Mouse (Mus musculus): ENCODE results near the gene Rab44. TPM values are rescaled to one million over a fixed set of nuclear protein-coding genes. Genes with fewer than 3 reads are reported as not detected.

Rab44 gene
- polyA plus RNA-seq, 1 experiment from 2014 or later = 0.27 TPM

DNA sequence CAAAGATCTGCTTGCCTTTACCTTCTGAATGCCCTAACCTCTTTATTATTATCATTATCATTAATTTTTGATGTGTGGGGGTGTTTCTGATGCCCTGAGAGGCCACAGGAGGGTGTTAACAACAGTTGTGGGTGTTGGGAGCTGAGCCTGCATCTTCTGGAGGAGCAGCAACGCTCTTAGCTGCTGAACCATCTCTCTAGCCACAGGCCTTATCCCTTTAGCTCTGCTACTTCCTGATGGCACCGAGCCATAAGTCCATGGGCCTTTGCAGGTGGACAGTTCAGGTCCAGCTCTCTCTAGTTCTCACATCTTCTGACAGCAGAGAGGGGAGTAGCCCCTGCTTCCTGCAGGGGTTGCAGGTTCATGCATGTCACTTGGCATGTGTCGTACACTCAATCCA is 27.6 kb downstream of the Rab44 start:
- H3K9me3 ChIP-seq = peaks cover 9% of the 10 kb centered on the region; the same call in 1 of the 2 replicates
- no peaks in the 10 kb centered on the region for H3K27me3 ChIP-seq
- H3K4me3 ChIP-seq = no peak overlapping the region
- H3K27ac ChIP-seq = no peak overlapping the region
- 85% methylated on average over 3 of the region's 3 CpGs for WGBS
- no peaks in the 10 kb centered on the region for H3K36me3 ChIP-seq
- no peak overlapping the region for H3K4me2 ChIP-seq (replicated peaks)
- ATAC-seq (ENCODE audit: insufficient number of reproducible peaks, insufficient read depth, low FRiP score, low TSS enrichment) = no peak
- H3K9ac ChIP-seq = no peak overlapping the region
- no peaks in the 10 kb centered on the region for H3K4me1 ChIP-seq

DNA sequence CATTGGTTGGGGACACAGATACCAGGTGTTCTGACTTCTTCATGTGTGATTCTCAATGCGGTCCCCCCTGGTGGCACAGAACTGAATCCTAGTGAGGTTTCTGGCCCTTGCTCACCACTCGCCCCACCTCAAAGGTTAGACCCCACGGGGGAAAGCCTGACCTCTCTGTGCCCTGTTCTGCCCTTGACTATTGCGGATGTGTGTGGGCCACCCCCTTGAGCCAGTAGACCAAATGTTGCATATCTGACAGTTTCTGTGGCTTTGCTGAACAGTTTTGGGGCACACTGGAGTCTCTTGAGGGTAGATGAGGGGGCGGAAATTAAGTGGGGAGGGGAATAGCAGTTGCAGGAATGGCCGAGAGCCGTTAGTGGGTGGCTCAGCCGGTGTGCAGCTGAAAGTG is 29.3 kb downstream of the Rab44 start:
- ATAC-seq (ENCODE audit: insufficient number of reproducible peaks, insufficient read depth, low FRiP score, low TSS enrichment) = no peak
- Histone ChIP-seq H3K27ac (no peak overlapping the region), H3K4me1 (no peaks in the 10 kb centered on the region), H3K27me3 (no peaks in the 10 kb centered on the region; the same call in 1 of the 2 replicates), H3K4me2 (replicated peaks) (no peak overlapping the region), H3K9ac (no peak overlapping the region), H3K9me3 (peaks cover 9% of the 10 kb centered on the region; the same call in 1 of the 2 replicates), H3K36me3 (no peaks in the 10 kb centered on the region), H3K4me3 (no peak overlapping the region)
- 76% methylated on average over 8 of the region's 8 CpGs for WGBS

DNA sequence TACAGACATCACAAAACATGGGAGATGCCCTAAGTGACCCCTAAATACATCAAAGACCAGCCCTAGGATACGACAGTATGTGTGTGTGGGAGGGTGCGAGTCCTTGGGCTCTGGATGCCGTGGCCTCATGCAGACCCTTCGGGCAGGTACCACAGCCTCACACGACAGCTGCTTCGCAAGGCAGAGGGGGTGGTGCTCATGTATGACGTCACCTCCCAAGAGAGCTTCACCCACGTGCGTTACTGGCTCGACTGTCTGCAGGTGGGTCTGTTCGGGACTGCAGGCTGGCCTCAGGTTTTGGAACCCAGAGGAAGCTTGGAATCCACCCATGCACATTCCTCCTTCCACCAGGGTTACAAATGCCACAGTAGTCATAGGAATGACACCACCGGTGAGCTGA is 31.2 kb downstream of the Rab44 start:
- 92% methylated on average over 12 of the region's 12 CpGs for WGBS
- Histone ChIP-seq H3K36me3 (no peaks in the 10 kb centered on the region), H3K4me1 (no peaks in the 10 kb centered on the region), H3K9me3 (peaks cover 9% of the 10 kb centered on the region; the same call in 1 of the 2 replicates), H3K27ac (no peak overlapping the region), H3K9ac (no peak overlapping the region), H3K4me2 (replicated peaks) (no peak overlapping the region), H3K27me3 (peaks cover 3% of the 10 kb centered on the region; the same call in 1 of the 2 replicates), H3K4me3 (no peak overlapping the region)
- ATAC-seq (ENCODE audit: insufficient number of reproducible peaks, insufficient read depth, low FRiP score, low TSS enrichment) = no peak

DNA sequence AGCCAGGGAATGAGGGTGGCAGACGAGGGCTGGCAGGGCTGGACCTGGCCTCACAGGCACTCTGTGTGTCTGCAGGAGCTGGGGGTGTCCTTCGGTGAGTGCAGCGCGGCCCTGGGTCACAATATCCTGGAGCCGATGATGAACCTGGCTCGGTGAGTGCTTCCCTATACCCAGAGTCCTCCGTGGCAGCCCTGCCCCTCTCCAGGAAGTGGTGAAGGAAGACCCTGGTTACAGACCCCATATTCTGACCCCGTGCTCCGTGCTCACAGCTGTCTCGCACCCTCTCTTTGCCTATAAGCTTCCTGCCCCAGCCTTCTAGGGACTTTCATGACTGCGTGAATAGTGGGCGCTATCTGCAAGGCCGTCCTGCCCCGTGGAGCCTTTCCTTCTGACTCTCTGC is 33.3 kb downstream of the Rab44 start:
- no peaks in the 10 kb centered on the region for H3K4me1 ChIP-seq
- 74% methylated on average over 14 of the region's 14 CpGs for WGBS
- ATAC-seq (ENCODE audit: insufficient number of reproducible peaks, insufficient read depth, low FRiP score, low TSS enrichment) = no peak
- H3K4me2 ChIP-seq (replicated peaks) = no peak overlapping the region
- peaks cover 3% of the 10 kb centered on the region; the same call in 1 of the 2 replicates for H3K27me3 ChIP-seq
- peaks cover 9% of the 10 kb centered on the region; the same call in 1 of the 2 replicates for H3K9me3 ChIP-seq
- no peak overlapping the region for H3K27ac ChIP-seq
- no peak overlapping the region for H3K9ac ChIP-seq
- H3K4me3 ChIP-seq = no peak overlapping the region
- H3K36me3 ChIP-seq = no peaks in the 10 kb centered on the region

DNA sequence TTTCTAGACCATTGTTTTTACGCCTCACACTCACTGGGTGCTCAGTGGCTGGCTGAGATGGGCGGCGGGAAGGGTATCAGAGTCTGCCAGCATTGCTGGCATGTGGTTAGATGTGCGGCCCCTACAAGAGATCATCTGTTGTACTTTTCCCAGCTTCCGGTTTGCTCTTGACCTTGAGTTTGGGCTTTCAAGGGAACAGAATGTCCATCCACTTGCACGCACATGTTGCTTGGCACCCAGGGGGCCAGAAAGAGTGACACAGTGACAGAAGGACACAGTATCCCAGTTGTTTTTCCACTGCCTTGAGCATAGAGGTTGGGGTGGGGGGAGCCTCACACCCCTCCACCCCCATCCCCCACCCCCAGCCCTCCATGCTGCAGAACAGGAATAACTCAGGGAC is 33.8 kb downstream of the Rab44 start:
- 87% methylated on average over 6 of the region's 6 CpGs for WGBS
- H3K27me3 ChIP-seq = peaks cover 3% of the 10 kb centered on the region; the same call in 1 of the 2 replicates
- no peak overlapping the region for H3K4me3 ChIP-seq
- H3K27ac ChIP-seq = no peak overlapping the region
- no peak for ATAC-seq (ENCODE audit: insufficient number of reproducible peaks, insufficient read depth, low FRiP score, low TSS enrichment)
- no peak overlapping the region for H3K9ac ChIP-seq
- H3K4me1 ChIP-seq = no peaks in the 10 kb centered on the region
- no peaks in the 10 kb centered on the region for H3K36me3 ChIP-seq
- peaks cover 9% of the 10 kb centered on the region; the same call in 1 of the 2 replicates for H3K9me3 ChIP-seq
- no peak overlapping the region for H3K4me2 ChIP-seq (replicated peaks)

DNA sequence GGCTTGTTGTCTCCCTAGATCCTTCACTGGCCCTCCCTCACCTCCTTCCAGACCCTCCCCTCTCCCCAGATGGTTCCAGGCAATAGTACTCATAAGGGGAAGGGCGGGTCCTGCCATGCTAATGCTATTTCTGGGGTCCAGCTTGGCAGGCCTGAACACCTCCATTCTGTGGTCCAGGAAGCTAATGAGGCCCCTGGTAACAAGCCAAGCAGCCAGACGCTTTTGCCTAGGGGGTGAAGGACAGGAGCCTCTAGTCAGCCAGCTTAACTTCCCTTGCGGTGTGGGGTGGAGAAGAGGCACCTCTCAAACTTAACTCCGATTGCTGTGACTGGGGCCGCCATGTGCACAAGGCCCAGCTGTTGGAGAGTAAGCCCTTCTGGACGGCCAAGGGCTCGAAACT is 35.8 kb downstream of the Rab44 start:
- Histone ChIP-seq H3K4me2 (replicated peaks) (no peak overlapping the region), H3K9ac (no peak overlapping the region), H3K27me3 (peaks cover 3% of the 10 kb centered on the region; the same call in 1 of the 2 replicates), H3K4me3 (no peak overlapping the region), H3K36me3 (no peaks in the 10 kb centered on the region), H3K27ac (no peak overlapping the region), H3K9me3 (peaks cover 9% of the 10 kb centered on the region; the same call in 1 of the 2 replicates), H3K4me1 (no peaks in the 10 kb centered on the region)
- 68% methylated on average over 7 of the region's 7 CpGs for WGBS
- no peak for ATAC-seq (ENCODE audit: insufficient number of reproducible peaks, insufficient read depth, low FRiP score, low TSS enrichment)

DNA sequence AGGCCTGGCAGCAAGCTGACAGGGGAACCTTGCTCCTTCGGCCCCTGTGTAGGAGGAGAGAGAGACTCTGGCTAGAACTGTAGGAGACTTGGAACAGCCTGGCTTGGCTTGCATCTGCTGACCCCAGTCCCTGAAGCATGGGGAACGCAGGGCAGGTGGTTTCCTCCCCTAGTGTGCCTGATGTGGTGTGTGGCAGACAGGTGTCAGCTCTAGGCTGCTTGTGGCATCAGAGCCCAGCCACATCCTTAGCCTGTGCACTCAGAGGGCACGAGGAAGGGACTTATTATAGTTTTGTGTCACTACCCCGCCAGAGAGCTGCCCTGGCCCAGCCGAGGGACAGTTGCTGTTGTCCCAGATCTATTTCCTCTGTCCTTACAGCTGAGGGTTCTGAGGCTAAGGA is 38.6 kb downstream of the Rab44 start:
- H3K9me3 ChIP-seq = no peaks in the 10 kb centered on the region
- WGBS = 63% methylated on average over 5 of the region's 5 CpGs
- H3K27ac ChIP-seq = no peak overlapping the region
- peaks cover 13% of the 10 kb centered on the region; the same call in 1 of the 2 replicates for H3K4me1 ChIP-seq
- H3K9ac ChIP-seq = no peak overlapping the region
- H3K27me3 ChIP-seq = 0 out of 2 replicates have a peak, but pooled peaks cover 3% of the 10 kb centered on the region
- no peak overlapping the region for H3K4me2 ChIP-seq (replicated peaks)
- no peaks in the 10 kb centered on the region for H3K36me3 ChIP-seq
- H3K4me3 ChIP-seq = no peak overlapping the region
- no peak for ATAC-seq (ENCODE audit: insufficient number of reproducible peaks, insufficient read depth, low FRiP score, low TSS enrichment)

DNA sequence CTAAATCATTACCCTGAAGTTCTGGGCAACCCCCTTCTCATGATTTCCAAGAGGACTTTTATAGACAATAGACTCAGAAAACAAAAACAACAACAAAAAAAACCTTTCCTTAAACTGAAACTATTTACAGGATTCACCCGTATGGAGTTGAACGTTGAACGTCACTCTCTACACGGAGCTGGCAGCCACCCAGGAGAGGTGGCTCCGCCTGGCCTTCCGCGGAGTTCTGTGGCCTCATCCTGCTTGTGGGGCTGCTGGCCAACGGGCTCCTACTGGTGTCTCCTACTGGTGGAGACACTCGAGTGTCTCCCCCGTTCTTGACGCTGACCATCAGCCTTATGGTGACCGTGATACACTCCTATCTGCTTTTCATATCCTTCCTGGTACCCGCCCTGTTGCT is 40.3 kb downstream of the Rab44 start:
- H3K27ac ChIP-seq = no peak overlapping the region
- 0 out of 2 replicates have a peak, but pooled peaks cover 3% of the 10 kb centered on the region for H3K27me3 ChIP-seq
- H3K9ac ChIP-seq = no peak overlapping the region
- H3K4me2 ChIP-seq (replicated peaks) = no peak overlapping the region
- H3K4me1 ChIP-seq = peaks cover 13% of the 10 kb centered on the region; the same call in 1 of the 2 replicates
- ATAC-seq (ENCODE audit: insufficient number of reproducible peaks, insufficient read depth, low FRiP score, low TSS enrichment) = no peak
- 89% methylated on average over 13 of the region's 13 CpGs for WGBS
- no peaks in the 10 kb centered on the region for H3K9me3 ChIP-seq
- no peaks in the 10 kb centered on the region for H3K36me3 ChIP-seq
- H3K4me3 ChIP-seq = no peak overlapping the region

DNA sequence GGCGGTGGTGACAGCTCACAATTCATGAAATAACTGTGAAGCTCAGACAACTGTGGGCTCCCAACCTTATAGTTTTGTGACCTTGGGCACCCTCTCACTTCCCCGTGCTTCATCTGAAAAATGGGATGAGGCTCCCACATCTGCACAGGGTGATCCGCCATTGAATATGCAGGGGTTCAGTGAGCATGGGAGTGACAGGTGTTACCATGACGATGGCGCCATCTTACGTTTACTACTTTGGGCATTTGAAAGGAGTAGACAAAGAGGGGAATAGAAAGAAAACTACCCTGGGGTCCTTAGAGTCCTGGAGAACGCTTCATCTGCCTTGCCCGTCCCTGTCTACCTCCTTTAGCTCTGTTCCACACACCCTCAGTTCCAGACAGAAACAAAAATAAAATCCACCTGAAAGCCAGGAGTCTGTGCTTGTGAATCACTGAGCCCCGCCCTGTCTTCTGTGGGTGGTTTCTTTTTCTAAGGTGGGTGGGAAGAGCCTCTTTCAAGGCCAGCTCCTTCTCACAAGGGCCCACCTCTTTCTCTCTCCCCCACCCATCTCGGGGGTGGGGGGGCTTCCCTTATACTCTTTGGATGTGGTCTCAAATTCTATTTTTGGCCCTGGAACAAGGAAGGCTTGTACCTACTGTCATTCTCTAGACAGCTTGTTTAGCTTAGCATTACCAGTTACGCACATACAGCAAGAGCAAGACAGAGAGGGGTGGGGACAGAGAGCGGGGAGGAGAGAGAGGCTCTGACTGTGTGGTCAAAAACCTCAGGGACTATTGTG is 41.6 kb downstream of the Rab44 start:
- H3K9ac ChIP-seq = no peak overlapping the region
- H3K27ac ChIP-seq = 0 out of 2 replicates have a peak overlapping the region, but pooled peaks have one; percentile 36
- H3K4me3 ChIP-seq = no peak overlapping the region
- H3K4me1 ChIP-seq = peaks cover 13% of the 10 kb centered on the region; the same call in 1 of the 2 replicates
- ATAC-seq (ENCODE audit: insufficient number of reproducible peaks, insufficient read depth, low FRiP score, low TSS enrichment) = no peak
- H3K9me3 ChIP-seq = no peaks in the 10 kb centered on the region
- no peak overlapping the region for H3K4me2 ChIP-seq (replicated peaks)
- 68% methylated on average over 12 of the region's 12 CpGs for WGBS
- no peaks in the 10 kb centered on the region for H3K27me3 ChIP-seq
- no peaks in the 10 kb centered on the region for H3K36me3 ChIP-seq

DNA sequence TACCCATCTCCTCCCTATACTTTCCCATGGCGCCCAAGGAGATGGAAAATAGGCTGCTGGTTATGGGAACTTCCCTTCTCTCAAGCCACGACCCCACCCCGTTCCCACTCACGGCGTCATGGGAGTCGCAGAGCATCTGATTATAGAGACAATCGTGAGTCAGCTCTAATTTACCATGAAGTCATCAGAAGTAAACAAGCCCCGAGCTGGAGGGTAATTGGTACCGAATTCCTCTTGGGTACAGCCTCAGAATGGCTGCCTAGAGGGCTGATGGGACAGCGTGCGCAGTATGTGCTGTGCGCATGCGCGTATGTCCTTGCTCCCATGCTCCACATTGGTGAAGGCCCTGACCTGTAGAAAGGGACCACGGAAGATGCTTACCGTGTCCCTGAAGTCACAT is 42.5 kb downstream of the Rab44 start:
- Histone ChIP-seq H3K4me3 (no peak overlapping the region), H3K4me1 (peaks cover 13% of the 10 kb centered on the region; the same call in 1 of the 2 replicates), H3K27me3 (no peaks in the 10 kb centered on the region), H3K36me3 (no peaks in the 10 kb centered on the region), H3K27ac (0 out of 2 replicates have a peak overlapping the region, but pooled peaks have one; percentile 36), H3K4me2 (replicated peaks) (no peak overlapping the region), H3K9me3 (peaks cover 4% of the 10 kb centered on the region; the same call in 1 of the 2 replicates), H3K9ac (no peak overlapping the region)
- no peak for ATAC-seq (ENCODE audit: insufficient number of reproducible peaks, insufficient read depth, low FRiP score, low TSS enrichment)
- WGBS = 83% methylated on average over 16 of the region's 16 CpGs

DNA sequence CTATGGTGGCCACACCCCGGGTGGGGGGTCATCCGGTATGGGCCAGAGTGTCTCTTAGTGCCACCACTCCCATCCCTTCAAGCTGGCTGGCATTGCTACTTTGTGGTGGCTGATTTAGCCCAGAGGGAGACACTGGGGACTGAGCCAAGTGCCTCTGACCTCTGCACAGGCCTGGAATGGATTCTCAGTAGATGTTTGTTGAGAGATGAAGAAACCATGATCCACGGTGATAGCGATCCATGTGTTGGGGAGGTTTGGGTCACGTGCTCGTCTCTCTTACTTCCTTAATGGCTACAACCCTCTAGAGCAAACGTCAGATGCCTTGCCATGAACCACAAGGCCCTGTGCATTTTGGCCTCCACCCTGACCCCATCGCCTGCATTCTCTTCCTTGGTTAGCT is 42.9 kb downstream of the Rab44 start:
- Histone ChIP-seq H3K27ac (no peak overlapping the region), H3K4me3 (no peak overlapping the region), H3K36me3 (no peaks in the 10 kb centered on the region), H3K27me3 (no peaks in the 10 kb centered on the region), H3K9me3 (peaks cover 9% of the 10 kb centered on the region; the same call in 1 of the 2 replicates), H3K4me1 (peaks cover 13% of the 10 kb centered on the region; the same call in 1 of the 2 replicates), H3K9ac (no peak overlapping the region), H3K4me2 (replicated peaks) (no peak overlapping the region)
- no peak for ATAC-seq (ENCODE audit: insufficient number of reproducible peaks, insufficient read depth, low FRiP score, low TSS enrichment)
- 85% methylated on average over 8 of the region's 8 CpGs for WGBS

DNA sequence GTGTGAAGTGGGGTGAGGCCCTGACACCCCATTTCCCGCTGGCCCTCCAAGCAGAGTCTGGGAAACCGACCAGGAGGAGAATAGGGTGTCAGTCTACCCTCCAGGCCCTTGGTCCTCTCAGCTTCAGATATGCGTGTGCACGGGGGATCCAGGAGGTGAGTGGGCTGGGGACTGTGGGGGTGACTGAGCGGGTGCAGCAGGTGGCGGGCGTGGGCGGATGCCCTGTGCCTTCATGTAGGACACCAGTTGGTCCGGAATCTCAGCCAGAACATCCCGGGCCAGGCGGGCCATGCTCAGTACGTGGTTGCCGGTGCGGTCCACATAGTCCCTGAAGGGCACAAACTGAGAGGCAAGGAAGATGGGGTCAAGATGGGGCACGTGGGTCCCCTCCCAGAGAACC is 45.0 kb downstream of the Rab44 start:
- H3K4me3 ChIP-seq = no peak overlapping the region
- H3K27ac ChIP-seq = no peak overlapping the region
- H3K9ac ChIP-seq = no peak overlapping the region
- peaks cover 13% of the 10 kb centered on the region; the same call in 1 of the 2 replicates for H3K4me1 ChIP-seq
- H3K36me3 ChIP-seq = no peaks in the 10 kb centered on the region
- no peak overlapping the region for H3K4me2 ChIP-seq (replicated peaks)
- no peak for ATAC-seq (ENCODE audit: insufficient number of reproducible peaks, insufficient read depth, low FRiP score, low TSS enrichment)
- peaks cover 9% of the 10 kb centered on the region; the same call in 1 of the 2 replicates for H3K9me3 ChIP-seq
- no peaks in the 10 kb centered on the region for H3K27me3 ChIP-seq
- 91% methylated on average over 15 of the region's 15 CpGs for WGBS

All from embryonic facial prominence, embryonic 12.5 days (tissue).